Mouse (Mus musculus): ENCODE data around the gene Ccpg1os.

The Ccpg1os gene

DNA sequence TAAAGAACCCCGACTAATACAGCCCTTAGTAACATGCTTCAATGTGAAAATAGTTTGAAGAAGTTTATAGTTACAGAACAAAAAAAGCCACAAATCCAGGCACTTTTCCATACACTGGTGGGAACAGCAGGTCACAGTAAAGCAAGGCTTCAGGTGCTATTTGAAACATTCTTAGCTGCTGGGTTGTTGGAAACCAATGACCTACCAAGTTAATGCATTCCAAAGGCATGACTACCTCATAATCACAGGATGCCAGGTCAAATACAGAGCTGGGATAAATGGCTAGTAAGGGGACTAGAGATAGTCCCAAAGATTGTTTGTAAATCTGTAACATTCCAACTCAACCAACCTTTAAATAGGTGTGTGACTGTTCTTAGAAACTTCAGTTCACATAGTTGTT lies 9.9 kb downstream of the Ccpg1os start:
- DNase-seq, result no peak

- DNase-seq, result no peak
Observed at GRCm38 (mm10) chr9:72974734-72975133, 10.4 kb downstream of the Ccpg1os start.

DNA sequence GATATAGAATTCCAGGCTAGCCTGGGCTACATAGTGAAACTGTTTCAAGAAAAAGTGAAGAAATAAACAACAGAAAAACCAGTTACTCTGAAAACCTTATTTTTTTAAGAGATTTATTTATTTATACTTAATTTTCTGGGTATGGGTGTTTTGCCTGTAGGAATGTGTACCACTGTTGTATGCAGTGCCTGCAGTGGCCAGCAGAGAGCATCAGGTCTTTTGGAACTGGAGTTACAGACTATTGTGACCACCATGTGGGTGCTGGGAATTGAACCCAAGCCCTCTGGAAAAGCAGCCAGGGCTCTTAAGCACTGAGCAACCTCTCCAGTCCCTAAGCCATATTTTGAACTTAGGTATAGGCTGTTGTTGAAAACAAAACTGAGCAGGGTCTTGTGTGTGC lies 12.2 kb downstream of the Ccpg1os start:
- DNase-seq, result no peak

DNA sequence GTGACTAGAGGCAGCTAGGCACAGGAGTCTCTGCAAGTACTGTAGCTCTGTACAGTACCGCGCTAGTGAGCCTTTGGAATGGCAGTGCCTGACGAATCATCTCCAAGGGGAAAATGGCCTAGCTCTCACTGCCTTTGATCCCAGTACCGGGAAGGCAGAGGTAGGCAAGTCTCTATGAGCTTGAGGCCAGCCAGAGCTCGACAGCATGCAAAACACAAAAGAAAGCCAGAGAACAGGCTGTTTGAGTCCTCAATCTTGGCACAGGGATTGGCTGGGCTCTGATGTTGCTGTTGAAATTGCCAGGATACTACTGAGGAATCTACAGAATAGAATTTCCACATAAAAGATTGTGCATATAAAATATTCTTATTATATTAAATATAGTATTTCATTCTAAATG lies 12.7 kb downstream of the Ccpg1os start:
- no peak for DNase-seq

DNA sequence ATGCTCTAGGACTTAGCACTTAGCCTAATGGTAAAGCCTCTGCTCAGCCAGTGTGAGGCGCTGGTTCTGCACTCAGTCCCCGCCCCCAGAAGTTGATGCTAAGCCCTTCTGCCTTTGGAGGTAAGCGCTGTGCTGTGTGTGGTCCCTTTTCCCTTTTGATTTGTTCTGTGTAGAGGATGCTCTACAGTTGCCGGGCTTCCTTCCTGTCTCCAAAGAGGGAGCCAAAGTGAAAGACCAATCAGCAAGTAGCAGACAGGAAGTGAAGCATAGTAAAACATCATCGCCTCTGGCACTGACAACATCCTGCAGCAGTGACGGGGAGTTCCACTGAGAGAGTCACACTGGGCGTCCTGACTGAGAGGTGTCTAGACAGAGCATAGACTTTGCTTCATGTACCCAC lies 15.3 kb downstream of the Ccpg1os start:
- no peak for DNase-seq

DNA sequence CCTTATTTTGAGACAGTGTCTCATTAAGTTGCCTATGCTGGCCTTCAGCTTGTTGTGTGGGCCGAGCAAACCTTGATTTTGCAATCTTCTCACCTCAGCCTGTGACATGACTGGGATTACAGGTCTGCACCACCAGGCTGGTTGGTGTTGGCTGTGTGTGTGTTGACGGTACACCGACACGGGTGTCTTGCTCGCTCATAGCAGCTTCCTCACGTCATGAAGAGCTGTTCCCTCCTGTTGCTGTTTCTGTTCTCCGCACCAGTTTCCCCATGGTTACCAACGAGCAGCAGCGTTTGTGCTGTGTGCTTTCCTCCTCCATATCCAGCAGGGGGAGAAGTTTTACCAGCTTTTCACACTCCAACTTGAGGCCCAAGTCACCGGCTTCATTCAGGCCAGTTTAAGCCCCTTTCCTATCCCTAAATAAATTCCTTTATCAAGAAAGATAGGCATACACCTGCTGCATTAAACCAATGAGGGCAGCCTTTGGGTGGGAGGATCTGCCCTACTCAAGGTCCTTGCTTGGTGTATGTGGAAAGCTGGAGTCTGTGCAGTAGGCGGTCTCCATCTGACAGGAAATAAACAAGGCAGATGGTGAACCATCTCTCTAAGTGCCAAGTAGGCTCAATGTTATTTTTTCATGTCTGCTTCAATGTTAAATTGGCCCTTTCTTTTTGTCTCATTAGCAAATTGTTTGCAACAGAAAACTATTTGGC lies 16.7 kb downstream of the Ccpg1os start:
- DNase-seq, result no peak

DNA sequence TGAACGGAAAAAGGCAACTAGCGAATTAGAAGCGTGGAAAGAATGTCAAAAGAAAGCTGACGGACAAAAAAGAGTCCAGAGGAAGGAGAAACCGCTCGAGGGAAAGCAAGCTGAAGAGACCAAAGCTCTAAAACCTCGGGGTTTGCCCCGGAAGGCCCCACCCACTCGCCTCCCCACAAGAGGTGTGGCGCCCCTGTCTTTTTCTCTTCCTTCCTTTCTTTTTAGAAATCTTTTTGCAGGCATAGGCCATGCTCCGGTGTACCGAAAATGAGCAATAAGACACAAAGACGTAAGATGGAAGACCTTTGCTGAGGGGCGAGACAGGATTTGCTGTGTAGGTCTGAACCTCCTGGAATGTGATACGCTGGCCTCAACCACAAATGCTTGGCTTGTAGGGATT lies 23.2 kb downstream of the Ccpg1os start:
- DNase-seq, result no peak

GRCm38 (mm10) chr9:72961346-72961745 lies 23.8 kb downstream of the Ccpg1os start:
- peak; percentile 32 for DNase-seq

- DNase-seq, result peak; percentile 76
Observed at GRCm38 (mm10) chr9:72958521-72959450, 26.4 kb downstream of the Ccpg1os start, which contains the start of the genes Dyx1c1 and Gm44503. TSS of gene Dyx1c1 (plus strand) at chr9:72958785. TSS of gene Gm44503 (plus strand) at chr9:72958852.

DNA sequence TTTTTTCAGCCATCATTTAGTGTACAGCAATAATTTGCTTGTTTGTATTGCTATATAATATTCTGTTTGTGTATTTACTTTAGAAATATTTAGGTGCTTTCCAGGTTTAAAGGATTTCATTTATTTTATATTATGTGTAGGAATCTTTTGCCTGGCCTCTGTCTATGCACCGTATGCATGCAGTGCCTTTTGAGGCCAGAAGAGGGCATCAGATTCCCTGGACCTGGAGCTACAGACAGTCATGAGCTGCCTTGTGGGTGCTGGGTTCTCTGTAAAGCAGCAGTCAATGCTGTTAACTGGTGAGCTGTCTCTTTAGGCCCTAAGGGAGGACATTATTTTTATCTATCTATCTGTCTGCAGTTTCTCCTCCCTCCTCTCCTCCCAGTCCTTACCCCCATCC lies 29.6 kb downstream of the Ccpg1os start:
- no peak for DNase-seq

DNA sequence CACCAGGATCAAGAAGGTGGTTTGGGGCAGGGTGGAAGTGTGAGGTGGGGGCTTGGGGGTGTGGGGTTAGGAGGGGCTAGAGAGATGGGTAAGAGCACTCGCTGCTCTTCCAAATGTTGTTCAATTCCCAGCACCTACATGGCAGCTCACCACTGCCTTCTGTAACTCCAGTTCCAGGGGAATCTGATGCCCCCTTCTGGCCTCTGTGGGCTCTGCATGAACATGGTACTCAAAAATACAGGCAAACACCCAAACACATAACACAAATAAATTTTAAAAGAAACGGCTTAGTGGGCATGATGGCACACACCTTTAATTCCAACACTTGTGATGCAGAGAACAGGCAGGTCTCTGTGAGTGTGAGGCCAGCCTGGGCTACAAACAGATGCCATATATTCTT lies 30.4 kb downstream of the Ccpg1os start:
- DNase-seq, result no peak

- DNase-seq, result no peak
Observed at GRCm38 (mm10) chr9:72949572-72949971, 35.6 kb downstream of the Ccpg1os start.

GRCm38 (mm10) chr9:72947010-72947409 lies 38.2 kb downstream of the Ccpg1os start:
- DNase-seq, result no peak

DNA sequence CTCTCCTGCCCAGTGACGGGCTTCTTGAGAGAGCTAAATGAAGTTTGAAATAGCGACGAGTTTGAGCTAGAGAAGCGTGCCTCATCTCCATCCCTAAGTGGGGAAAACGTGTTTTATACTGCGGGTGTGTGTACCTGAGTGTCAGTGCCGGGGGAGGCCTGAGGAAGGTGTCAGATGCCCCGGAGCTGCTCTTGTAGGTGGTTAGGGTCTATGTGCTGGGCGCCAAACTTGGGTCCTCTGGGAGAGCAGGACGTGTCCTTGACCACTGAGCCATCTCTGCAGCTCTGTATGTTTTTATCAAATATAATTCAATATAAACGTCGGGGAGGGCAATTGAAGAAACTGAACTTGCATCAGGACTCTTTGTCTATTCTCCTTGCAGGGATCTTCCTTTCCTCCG lies 40.9 kb downstream of the Ccpg1os start:
- DNase-seq, result no peak

GRCm38 (mm10) chr9:72943424-72943823 lies 41.8 kb downstream of the Ccpg1os start:
- no peak for DNase-seq

GRCm38 (mm10) chr9:72936301-72936700 lies 48.9 kb downstream of the Ccpg1os start:
- no peak for DNase-seq

- DNase-seq, result no peak
Observed at GRCm38 (mm10) chr9:72935309-72935708, 49.9 kb downstream of the Ccpg1os start.

GRCm38 (mm10) chr9:72931166-72931790 lies 53.9 kb downstream of the Ccpg1os start:
- no peak for DNase-seq

Measured in kidney, adult 11 months (tissue).